Mouse (Mus musculus) CD4-positive, CD25-positive, alpha-beta regulatory T cell, adult 4 months (primary cell): Measurements from ENCODE around the gene Slc9a6. TPM values are rescaled to one million over a fixed set of nuclear protein-coding genes. Genes with fewer than 3 reads are reported as not detected.

ENCODE experiments used
- ATAC-seq: one replicate; pipeline ENCODE4 v1.8.0; 2017
- polyA plus RNA-seq, 2 experiments: library from polyadenylated mRNA; unstranded; fragments of 100-300 nt; shearing (Covaris generic); gene quantifications; one replicate each; pipeline ENCODE4 v1.2.1; 2017

Slc9a6 gene
- polyA plus RNA-seq, result 1 to 10 TPM; 7.3 to 9.3 TPM

DNA sequence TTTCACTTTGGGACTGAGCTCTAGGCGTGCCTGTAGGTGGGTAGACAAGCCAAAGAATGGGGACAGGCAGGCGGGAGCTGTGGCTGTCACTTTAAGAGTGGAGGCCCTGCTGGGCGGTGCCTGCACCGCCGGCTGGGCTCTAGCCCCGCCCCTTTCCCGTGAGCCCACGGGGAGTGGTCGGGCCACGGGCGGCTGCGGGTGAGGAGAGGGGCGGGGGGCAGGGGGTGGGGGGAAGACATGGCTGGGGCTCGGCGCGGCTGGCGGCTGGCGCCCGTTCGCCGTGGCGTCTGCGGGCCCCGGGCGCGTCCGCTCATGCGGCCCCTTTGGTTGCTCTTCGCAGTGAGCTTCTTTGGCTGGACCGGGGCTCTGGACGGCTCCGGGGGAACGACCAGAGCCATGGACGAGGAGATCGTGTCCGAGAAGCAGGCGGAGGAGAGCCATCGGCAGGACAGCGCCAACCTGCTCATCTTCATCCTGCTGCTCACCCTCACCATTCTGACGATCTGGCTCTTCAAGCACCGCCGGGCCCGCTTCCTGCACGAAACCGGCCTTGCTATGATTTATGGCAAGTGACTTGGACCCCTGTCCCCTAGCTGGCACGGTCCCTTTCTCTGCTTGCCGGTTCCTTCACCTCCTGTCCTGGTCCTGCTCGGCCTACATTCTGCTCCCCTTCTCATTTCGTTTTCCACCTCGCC lies at the start of gene Slc9a6:
Gene Slc9a6, plus strand, starts transcription at position 135 of the 695 bp plus-strand sequence.
- peak; percentile 91 for ATAC-seq

DNA sequence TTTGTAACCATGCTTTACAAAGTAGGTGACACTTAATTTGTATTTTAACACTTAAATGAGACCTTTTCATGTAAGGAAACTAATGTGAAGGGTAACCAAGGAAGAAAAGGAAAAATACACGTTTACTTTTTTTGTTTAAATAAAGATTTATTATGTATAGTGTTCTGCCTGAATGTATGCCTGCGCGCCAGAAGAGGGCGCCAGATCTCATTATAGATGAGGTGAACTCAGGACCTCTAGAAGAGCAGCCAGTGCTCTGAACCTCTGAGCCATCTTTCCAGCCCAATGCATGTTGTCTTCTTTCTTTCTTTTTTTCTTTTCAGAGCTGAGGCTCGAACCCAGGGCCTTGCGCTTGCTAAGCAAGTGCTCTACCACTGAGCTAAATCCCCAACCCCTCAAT lies 37.1 kb upstream of the Slc9a6 start:
- ATAC-seq, result no peak

DNA sequence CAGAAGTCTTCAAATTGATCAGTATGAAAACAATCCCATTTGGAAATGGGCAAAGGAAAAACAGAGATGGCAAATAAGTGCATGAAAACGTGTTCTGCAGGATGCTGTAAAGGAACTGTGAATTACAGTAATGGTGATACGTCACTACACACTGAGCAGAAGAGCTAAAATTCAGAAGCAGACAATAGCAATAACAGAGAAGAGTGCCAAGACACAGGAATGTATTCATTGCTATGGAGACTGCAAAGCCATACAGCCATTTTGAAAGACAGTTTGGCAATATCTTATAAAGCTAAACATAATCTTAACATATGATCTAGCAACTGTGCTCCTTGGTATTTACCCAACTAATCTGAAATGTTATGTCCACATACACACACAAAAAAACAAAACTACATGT lies 31.4 kb upstream of the Slc9a6 start:
- no peak for ATAC-seq

DNA sequence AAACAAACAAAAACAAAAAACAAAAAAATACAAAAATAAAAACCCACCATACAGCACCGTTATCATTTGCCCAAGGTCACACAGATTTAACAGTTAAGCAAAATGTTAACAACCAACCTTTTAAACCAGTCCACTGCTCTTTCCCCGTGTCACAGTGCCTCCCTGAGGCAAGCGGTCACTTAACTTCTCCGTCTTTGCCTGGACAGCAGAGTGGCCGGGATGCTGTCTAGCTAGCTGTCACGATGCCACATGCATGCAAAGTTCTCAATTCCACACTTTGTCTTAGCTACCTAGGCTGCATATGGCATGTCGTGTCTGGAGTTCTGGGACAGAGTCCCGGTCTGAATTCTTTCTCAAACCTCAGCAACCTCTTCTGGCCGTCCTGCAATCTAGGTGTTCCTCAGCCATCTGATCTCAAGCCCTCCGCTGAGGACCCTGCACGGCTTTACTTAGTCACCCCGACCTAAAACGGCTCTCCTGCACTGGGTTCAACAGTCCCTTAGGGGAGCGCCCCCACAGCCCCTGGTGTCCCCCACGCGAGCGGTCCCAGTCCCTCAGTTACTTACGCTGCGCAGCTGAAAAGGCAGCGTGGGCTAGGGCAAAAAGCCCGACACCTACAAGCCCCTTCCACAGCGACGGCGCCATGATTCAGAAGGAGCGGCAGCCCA lies 12.2 kb upstream of the Slc9a6 start:
- ATAC-seq, result no peak

DNA sequence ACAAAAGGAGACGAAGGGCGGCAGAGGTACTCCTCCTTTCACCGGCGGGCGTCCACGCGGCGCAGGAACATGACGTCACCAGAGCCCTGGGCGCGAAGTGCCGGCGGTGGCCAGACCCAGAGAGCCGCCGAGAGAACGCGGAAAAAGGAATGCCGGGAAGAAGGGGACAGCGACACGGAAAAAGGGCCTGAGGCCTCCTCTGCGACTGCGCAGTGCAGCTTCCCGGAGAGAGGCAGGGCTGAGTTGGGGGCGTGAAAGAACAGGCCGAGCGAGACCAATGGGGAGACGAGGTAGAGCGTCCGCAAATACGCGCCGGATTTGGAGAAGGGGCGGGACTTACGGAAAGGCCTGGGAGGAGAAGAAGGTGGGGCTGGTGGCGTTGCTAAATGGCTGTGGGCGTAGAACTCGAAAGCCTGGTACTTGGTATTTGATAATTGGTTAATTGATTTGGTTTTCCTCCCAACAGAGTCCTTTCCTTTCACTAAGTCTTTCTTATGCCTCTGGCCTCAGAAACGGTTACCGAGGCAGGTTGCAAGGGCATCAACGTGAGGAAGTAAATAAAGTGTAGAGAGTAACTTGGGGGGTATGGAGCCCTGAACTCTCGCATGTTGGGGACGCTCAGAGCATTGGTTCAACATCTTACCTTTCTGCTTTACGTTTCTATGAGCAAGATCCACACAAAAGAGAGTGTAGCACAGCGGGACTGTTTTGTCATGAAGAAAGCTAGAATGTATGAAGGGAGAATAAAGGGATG lies 11.5 kb upstream of the Slc9a6 start, which contains the start of gene Mmgt1:
Gene Mmgt1, minus strand, starts transcription at position 183 of the 754 bp plus-strand sequence.
- peak; percentile 98 for ATAC-seq

DNA sequence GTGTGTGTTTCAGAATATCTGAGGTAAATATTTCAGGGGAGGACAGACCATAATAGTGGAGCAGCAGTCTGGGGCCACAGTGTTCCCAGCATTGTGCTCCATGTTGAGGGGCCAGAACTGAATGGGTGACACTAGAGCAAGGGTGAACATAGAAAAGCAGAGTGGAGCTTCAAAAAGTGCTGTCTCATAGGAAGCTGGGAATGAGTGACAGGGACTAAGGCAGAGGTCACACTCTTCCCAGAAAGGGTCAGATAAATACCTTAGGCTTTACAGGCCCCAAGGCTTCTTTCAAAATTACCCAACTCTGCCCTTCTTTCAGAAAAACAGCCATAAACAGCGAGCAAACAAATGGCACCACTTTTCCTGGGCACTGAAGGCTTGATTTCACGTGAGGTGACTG lies 3.0 kb upstream of the Slc9a6 start:
- no peak for ATAC-seq

DNA sequence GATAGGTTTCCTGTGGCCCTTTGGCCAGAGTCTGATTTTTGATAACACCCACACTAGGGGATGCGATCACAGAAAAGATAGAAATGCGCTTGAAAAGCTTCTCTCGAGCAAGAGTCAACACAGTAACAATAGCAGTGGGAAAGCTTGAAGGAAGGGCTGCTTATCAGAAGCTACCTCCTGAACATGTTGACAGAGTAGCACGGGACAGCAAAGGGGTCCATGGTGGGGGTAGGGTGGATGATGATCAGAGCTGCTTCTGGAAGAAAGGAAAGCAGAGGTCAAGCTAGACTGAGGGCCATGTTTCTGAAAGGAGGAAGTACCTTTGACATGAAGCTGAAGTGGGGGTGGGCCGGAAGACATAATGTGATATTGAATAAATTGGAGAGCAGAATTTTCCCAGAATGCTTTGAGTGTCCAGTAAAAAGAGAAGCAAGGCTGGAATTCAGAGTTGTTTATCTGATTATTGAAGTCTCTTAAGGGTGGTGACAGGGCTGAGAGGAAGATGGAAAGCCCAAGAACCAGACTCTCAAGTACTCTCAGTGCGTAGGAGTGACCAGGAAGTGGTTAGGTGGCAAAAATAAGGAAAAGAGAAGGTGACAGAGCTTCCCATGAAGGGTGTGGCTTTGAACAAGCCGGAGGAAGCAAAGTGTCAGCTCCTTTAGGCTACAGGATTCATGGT lies 2.4 kb upstream of the Slc9a6 start:
- no peak for ATAC-seq

DNA sequence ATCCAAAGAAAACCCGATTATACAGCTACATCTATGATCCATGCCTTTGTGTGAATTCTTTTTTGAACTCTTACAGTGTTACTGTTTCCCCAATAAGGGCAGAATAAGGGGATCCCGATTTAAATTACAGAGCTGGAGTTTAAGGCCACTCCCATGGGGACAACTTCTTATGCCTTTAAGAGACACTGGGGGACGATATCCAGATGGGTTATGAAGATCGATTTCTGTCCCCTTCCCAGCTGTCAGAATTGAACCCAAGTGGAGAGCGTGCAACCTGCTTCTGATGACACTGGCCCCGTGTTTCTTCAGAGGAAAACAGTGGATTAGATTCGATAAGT lies 303 bp upstream of the Slc9a6 start:
- peak; percentile 11 for ATAC-seq

DNA sequence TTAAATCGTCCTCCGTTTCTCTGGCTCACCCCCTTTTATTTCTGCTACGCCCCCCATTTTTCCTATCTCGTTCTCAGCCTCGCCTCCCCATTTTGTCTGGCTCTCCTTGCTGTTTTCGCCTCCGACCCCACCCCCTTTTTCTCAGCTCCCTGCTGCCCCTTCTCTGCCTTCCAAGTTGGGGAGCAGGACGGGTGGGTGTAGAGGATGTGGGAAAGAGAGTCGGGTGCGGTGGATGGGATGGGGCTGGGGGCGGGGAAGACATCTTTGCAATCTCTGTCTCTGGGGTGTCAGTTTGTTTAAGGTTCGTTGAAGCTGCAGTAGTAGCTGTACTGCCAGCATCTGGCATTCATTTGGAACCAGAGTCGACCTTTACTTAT lies 749 bp downstream of the Slc9a6 start:
- ATAC-seq, result peak; percentile 15

DNA sequence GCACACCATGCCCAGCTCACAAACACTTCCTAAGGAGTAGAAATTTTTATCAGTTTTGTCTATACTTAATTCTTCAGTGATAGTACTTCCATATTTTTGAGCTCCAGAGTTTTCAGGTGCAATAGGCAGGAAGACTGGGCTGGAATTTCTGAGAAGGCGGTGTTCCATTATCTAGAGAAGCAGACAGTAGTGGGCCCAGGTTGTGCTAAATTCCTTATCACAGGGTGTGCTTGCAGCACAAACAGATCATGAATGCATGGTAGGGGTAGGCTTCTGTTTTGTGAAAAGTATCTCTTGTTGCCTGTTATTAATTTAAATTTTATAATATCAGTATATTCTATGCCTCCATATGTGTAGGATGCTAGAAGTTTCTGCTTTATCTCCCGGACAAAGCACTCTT lies 5.7 kb downstream of the Slc9a6 start:
- no peak for ATAC-seq

DNA sequence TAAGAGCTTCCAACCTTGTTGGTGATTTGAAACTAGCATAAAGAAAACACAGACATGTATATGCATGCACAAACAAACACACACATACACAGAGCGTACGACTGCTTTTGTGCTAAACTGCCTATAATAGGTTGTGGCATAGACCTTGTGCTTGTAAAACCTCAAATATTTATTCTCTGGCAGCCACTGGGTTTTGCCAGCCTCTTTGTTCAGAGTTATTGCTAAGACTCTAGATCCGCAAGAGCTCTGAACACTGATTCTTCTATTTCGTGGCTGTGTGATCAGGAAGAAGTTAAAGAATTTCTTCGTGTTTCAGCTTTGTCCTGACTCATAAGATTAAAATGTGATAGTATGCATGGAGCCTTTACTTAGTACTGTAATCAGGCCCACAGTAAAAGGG lies 26.6 kb downstream of the Slc9a6 start:
- ATAC-seq, result no peak

DNA sequence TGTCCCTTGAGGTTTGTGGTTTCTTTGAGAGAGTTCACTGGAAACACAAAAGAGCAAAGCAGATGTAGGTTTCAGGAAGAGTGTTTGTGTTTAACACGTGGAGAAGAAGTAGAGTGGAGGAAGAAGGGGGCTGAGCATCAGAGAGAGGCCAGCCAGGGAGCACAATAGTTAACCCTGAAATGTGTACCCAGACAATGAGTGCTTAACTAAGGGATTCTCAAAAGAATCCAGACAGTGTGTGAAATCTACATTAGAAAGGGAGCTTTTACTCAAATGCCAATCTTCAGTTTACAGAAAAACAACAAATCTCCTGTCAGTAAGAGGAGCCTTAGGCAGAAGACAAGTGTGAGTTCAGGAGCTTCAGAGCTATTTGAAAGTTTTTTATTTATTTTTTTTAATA lies 30.5 kb downstream of the Slc9a6 start:
- no peak for ATAC-seq

DNA sequence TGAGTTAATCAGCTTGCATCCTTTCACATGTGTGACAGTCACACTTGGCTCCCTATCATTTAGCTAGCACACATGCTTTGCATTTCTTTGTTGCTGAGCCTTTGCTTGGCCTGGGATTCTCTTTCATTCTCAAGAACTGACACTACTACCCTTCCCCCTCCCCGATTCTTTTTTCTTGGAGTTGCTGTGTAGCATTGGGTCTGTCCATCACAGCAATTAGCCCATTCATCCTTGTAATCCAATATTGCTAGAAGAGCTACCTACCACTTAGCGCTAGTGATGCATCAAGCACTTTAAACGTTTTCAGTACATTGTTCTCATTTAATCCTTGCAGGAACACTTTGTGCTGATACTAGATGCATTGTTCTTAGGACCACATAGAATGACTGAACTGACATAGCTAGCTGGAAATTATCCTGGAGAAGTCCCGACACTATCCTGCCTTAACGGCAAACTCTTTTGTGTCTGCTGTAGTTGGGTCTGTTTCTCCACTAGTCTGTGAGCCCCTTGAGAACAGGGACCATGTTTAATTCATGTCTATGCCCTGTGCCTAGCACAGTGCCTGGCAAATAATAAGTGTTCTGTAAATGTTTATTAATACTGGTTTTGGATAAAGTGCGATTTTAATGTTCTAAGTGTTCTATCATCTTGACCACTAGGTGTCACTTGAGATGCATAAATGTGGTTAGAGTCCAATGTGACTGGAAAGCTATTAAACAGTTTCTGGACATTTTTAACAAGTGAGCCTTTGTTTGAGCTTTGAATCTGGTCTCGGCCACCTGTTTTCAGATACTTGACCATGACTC lies 40.2 kb downstream of the Slc9a6 start:
- no peak for ATAC-seq

DNA sequence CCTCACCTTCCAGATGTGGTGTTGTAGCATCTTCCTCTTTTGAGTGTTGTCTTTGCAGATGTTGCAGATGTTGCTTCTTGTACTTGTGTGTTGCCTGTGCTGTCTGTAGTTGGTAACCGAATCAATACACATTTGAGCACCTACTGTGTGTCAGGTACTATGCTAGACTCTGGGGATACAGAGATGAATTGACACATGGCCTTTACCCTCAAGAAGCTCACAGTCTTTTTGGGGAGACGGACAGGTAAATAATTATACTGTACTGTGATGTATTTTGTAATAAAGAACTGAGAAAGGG lies 40.7 kb downstream of the Slc9a6 start:
- ATAC-seq, result no peak

DNA sequence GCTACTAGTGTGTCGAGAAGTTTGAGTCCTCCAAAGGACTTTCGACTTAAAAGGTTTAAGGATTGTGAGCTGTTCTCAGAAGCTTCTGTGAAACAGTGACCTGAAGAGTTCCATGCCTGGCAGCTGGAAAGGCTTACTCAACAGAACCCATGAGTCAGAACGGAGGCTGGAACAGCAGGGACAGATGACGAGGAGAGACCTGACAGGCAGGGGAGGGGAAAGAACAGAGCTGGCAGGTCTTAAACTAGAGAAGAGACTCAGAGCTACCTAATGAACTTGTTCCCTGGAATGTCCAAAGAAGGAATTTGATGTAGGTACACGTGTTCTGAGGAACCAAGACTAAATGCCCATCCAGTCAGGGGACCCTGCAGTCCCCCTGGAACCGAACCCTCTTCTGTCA lies 41.3 kb downstream of the Slc9a6 start:
- no peak for ATAC-seq

DNA sequence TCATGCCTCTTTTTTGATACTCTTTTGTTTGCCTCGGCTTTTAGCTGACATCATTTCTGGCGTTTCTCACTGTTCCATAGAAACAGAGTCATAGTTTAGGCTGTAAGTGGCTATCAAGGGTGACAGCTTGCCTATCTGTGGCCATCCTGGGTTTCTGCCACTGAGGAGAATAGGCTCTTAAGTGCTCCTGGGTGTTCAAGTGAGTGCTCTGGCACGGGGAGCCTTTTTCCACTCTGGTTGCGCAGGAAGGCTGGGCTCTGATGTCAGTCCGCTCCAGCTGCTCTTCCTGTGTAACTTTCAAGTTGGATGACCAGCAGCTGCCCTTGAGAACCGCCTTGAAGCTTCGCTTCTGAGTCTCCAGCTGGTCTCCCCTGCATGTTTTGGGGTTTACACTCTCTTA lies 42.2 kb downstream of the Slc9a6 start:
- ATAC-seq, result no peak

DNA sequence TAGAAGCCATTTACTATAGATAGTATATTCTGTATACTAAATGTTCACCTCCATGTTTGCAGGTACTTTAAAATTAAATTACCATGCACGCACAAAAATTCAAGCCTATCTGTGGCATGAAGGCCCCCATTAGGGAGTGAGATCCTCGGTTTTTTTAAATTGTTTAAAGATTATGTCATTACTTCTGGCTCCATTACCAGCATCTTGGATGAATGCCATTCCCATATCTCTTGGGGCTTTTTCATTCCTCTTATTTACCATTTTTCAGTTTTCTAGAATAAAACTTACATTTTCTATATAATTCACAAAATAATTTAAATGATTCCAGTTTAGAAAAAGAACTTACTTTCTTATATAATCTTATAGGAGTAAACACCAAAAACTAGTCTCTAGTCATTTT lies 46.1 kb downstream of the Slc9a6 start:
- ATAC-seq, result no peak

DNA sequence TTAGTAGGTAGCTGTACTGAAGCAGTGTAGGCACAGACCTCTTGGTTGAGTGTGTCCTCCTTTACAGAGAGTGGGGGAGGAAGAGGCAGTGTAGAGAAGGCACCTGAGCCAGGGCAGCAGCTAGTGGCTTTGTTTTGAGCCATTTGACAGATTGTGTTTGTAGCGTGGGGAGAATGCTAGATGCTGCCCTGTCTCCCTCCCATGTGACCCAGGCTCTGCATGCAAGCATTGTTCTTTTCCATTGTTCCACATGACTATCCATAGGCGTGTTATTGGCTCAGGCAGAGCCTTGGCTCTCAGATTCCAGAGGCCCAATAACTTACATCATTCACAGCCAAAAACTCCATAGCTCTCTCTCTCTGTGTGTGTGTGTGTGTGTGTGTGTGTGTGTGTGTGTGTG lies 49.7 kb downstream of the Slc9a6 start:
- ATAC-seq, result no peak

DNA sequence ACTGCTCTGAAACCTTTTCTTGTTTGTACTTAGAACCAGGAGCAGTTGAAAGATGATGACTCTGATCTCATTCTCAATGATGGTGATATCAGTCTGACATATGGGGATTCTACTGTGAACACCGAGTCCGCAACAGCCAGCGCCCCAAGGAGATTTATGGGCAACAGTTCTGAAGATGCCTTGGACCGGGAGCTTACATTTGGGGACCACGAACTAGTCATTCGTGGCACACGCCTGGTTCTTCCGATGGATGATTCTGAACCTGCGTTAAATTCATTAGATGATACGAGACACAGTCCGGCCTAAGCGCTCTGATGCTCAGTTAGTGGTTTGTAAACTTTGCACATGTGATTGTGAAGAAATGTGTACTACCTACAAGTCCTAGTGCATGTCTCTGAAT lies 51.6 kb downstream of the Slc9a6 start:
- no peak for ATAC-seq

DNA sequence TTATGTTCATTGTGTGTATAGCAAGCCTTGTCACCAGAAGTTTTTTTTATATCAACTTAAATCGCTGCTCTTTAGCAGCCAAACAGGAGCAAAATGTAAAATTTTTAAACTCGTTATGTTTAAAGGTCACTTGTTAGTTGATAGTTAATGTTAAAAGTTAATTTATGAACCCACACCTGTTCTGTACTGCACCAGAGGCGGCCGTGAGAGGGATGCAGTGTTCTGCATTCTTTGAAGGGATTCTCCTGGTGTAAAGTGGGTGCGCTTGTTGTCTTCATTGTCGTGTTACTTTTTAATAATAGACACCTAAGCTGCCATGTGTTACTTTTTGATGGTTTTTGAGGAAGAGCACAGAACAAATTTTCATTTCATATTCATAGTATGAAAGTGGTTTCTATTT lies 52.8 kb downstream of the Slc9a6 start:
- no peak for ATAC-seq

DNA sequence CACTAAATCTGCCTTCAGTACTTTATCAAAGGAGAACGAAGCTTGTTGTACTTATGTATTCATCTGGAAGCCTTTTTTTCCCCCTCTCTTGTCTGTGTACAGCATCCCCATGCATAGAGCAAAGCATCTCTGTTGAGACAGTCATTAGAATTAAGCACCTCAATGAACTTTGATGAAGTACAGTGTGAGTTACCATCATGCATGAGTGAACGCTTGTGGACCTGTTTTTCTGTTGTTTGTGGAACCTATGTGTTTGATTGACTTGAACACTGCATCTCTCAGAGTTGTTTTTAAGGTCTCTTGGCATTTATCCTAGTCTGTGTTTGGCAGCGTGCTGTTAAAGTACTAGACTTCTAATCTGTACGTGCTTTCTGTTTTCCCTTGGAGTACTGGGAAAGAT lies 53.8 kb downstream of the Slc9a6 start:
- no peak for ATAC-seq

DNA sequence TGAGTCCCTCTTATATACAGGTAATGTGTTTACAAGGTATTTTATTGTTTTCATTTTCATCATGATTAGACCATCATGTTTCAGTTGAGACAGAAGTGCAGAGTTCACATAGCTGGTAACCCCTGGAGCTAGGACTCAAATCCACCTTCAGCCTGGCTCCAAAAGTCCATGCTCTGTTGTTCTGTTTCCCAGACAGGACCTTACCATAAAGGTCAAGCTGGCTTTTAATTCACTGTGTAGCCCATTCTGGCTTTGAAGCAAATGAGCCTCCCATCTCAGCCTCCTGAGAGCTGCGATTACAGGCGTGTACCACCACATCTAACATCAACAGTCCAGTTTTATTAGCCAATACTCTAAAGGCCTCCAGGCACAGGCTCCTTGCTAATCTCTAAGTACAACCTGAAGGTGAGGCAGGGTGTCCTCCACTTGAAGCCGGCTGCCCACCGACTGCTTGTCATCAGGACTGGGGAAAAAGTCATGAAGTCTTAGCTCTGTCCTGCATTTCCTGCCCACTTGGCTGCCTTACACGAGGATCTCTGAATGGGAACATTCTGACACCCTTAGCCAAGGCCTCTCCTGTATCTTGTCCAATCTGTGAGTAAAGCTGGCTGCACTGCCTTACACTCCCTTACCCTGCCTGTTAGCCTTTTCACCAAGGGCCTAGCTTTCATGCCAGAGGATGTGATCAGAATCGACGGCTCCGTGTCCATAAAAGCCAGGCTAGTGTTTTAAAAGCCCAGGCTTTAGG lies 55.8 kb downstream of the Slc9a6 start:
- no peak for ATAC-seq
